Mouse (Mus musculus) kidney, postnatal 14 days (tissue): Measurements from ENCODE around the gene Celf3.

ENCODE experiments used
- DNase-seq: peaks from one replicate; pipeline ENCODE4 v3.0.0; 2022; ENCODE audit warnings: mixed read lengths

Gene Celf3

GRCm38 (mm10) chr3:94477981-94478422 lies at the start of gene Celf3:
Gene Celf3, plus strand, starts transcription at chr3:94478295.
- no peak for DNase-seq

- DNase-seq: no peak
Measured at GRCm38 (mm10) chr3:94430980-94431379, 47.1 kb upstream of the Celf3 start.

GRCm38 (mm10) chr3:94434305-94434704 lies 43.8 kb upstream of the Celf3 start:
- no peak for DNase-seq

- no peak for DNase-seq
Measured at GRCm38 (mm10) chr3:94436420-94436819, 41.7 kb upstream of the Celf3 start.

GRCm38 (mm10) chr3:94441182-94441581 lies 36.9 kb upstream of the Celf3 start:
- peak; percentile 17 for DNase-seq

- peak; percentile 96 for DNase-seq
Measured at GRCm38 (mm10) chr3:94442951-94443596, 35.0 kb upstream of the Celf3 start, which contains the start of gene Mrpl9. Gene Mrpl9, plus strand, starts transcription at chr3:94443318.

- DNase-seq: no peak
Measured at GRCm38 (mm10) chr3:94443597-94443964, 34.5 kb upstream of the Celf3 start, which contains the start of gene Oaz3. Gene Oaz3, minus strand, starts transcription at chr3:94443915.

GRCm38 (mm10) chr3:94449377-94449776 lies 28.7 kb upstream of the Celf3 start:
- no peak for DNase-seq

GRCm38 (mm10) chr3:94456529-94457000 lies 21.5 kb upstream of the Celf3 start:
- peak; percentile 89 for DNase-seq

GRCm38 (mm10) chr3:94457055-94457454 lies 21.0 kb upstream of the Celf3 start:
- no peak for DNase-seq

GRCm38 (mm10) chr3:94459834-94460233 lies 18.3 kb upstream of the Celf3 start:
- DNase-seq: no peak

- DNase-seq: no peak
Measured at GRCm38 (mm10) chr3:94463926-94464578, 14.0 kb upstream of the Celf3 start.

GRCm38 (mm10) chr3:94465632-94466430 lies 12.3 kb upstream of the Celf3 start:
- no peak for DNase-seq

GRCm38 (mm10) chr3:94468931-94469330 lies 9.2 kb upstream of the Celf3 start:
- DNase-seq: no peak

- DNase-seq: peak; percentile 46
Measured at GRCm38 (mm10) chr3:94472447-94473114, 5.5 kb upstream of the Celf3 start.

GRCm38 (mm10) chr3:94473115-94473505 lies 5.0 kb upstream of the Celf3 start:
- no peak for DNase-seq

- no peak for DNase-seq
Measured at GRCm38 (mm10) chr3:94473567-94474232, 4.4 kb upstream of the Celf3 start.

- peak; percentile 25 for DNase-seq
Measured at GRCm38 (mm10) chr3:94476301-94477035, 1.6 kb upstream of the Celf3 start.

- no peak for DNase-seq
Measured at GRCm38 (mm10) chr3:94477444-94477843, 651 bp upstream of the Celf3 start.

GRCm38 (mm10) chr3:94478591-94479169 lies 585 bp downstream of the Celf3 start:
- DNase-seq: no peak

- DNase-seq: peak; percentile 23
Measured at GRCm38 (mm10) chr3:94479564-94479963, 1.5 kb downstream of the Celf3 start.
